Comparison of ENCODE assay signal across 21 mouse cellular contexts in genomic region chr8:9547558-9547954, GRCm38 (mm10).
"Had no signal": no experiment of that assay in that cellular context is flagged by ENCODE, and none has a peak within 500 bp of the region (broad histone marks: within the 10 kb centered on the region; RNA-seq: fewer than 3 reads in every experiment).

No protein-coding gene starts in this region.

- H3K4me2 ChIP-seq: limb, embryonic 13.5 days; liver, embryonic 12.5 days; liver, embryonic 15.5 days; lung, embryonic 15.5 days; midbrain, embryonic 12.5 days; stomach, embryonic 15.5 days had no signal

- H3K4me1 ChIP-seq: limb, embryonic 10.5 days; liver, embryonic 12.5 days; liver, embryonic 15.5 days; lung, embryonic 15.5 days; megakaryocyte, embryonic 14.5 days; midbrain, embryonic 12.5 days; stomach, embryonic 15.5 days had no signal

- H3K9me3 ChIP-seq: limb, embryonic 10.5 days; limb, embryonic 13.5 days; liver, embryonic 12.5 days; liver, embryonic 15.5 days; lung, embryonic 15.5 days; megakaryocyte, embryonic 14.5 days; midbrain, embryonic 12.5 days; stomach, embryonic 15.5 days had no signal

- DNase-seq: kidney, adult 18-20 months; kidney, adult 9 months; kidney, postnatal 14 days; kidney, postnatal 4 days; liver; lung, adult 18-20 months; lung, postnatal 10 days; lung, postnatal 36 days; retina, postnatal 1 day; right cerebral cortex, postnatal 25 days; spleen, adult 18-20 months; thymus, postnatal 25 days had no signal

- H3K27me3 ChIP-seq: limb, embryonic 13.5 days; liver, embryonic 12.5 days; liver, embryonic 15.5 days; lung, embryonic 15.5 days; megakaryocyte, embryonic 14.5 days; midbrain, embryonic 12.5 days; stomach, embryonic 15.5 days had no signal

- H3K4me3 ChIP-seq: limb, embryonic 10.5 days; limb, embryonic 13.5 days; liver, embryonic 12.5 days; liver, embryonic 15.5 days; lung, embryonic 15.5 days; megakaryocyte, embryonic 14.5 days; midbrain, embryonic 12.5 days; stomach, embryonic 15.5 days had no signal

- H3K9ac ChIP-seq: limb, embryonic 13.5 days; liver, embryonic 12.5 days; liver, embryonic 15.5 days; lung, embryonic 15.5 days; midbrain, embryonic 12.5 days; stomach, embryonic 15.5 days had no signal

- ATAC-seq: intestine, embryonic 16.5 days; liver, embryonic 12.5 days had no signal

- H3K36me3 ChIP-seq: limb, embryonic 10.5 days; limb, embryonic 13.5 days; liver, embryonic 12.5 days; liver, embryonic 15.5 days; lung, embryonic 15.5 days; midbrain, embryonic 12.5 days; stomach, embryonic 15.5 days had no signal

- H3K27ac ChIP-seq: limb, embryonic 10.5 days; limb, embryonic 13.5 days; liver, embryonic 12.5 days; liver, embryonic 15.5 days; lung, embryonic 15.5 days; stomach, embryonic 15.5 days had no signal
